Mouse (Mus musculus) liver, adult 2 months (tissue): ENCODE results near the gene Gmfb.

ENCODE experiments used
- CTCF ChIP-seq: fragments of 200-500 bp; IDR thresholded peaks from 2 replicates; pipeline ENCODE4 v1.5.1; 2011; ENCODE audit warnings: low read depth, low read length, control low read depth
- POLR2A ChIP-seq: fragments of 200-500 bp; IDR thresholded peaks from 2 replicates; pipeline ENCODE4 v1.6.1; 2011; ENCODE audit warnings: low read length, control low read depth; ENCODE audit not compliant: insufficient read depth; ENCODE audit errors: extremely low read depth

DNA sequence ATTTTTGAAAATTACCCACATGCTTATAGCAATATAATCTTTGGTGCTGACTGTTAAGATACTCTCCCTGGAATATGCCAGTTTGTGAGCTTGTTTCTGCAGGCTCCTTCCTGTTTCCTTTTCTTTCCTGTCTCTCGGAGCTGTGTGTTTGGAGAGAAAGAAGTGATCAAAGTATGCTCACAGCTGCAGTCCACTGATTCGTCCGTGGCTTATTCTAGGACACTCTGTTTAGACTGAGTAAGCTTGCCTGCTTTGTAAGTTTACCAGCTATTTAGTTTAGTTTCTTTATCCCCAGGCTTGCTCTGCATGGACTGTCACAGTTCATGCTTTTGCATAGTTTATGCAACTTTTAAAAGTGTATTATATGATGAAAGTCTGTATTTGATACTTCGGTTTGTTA lies 17.3 kb upstream of the Gmfb start:
- no peak for TF ChIP-seq POLR2A
- TF ChIP-seq CTCF, result no peak
